In the genomic region with DNA sequence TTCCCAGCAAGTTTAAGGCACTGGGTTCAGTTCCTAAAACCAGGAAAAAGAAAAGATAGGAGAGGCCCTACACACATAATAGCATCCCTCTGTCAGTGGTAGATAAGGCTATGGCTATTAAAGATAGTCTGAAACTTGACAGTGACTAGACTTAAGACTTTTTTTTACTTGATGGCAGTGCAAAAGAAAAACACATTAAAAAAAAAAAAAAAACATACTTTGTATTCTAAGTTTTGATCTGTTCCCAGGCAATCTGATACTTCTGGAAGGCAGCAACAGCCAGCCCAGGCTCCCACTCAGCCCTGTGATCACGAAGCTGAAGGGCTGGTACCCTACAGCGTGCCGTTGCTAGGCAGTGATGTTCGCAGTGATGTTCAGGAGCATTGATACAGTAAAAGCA, we compare ENCODE assay signal across 18 mouse cellular contexts. TPM values are rescaled to one million over a fixed set of nuclear protein-coding genes. Genes with fewer than 3 reads are reported as not detected.
A peak's percentile ranks its signal among the peaks of the same experiment; 100 is the strongest.
DNase-seq lines count a peak whose midpoint lies in the region; ATAC-seq lines count a peak whose summit lies in the region.
"Had no signal": no experiment of that assay in that cellular context is flagged by ENCODE, and none has a peak within 500 bp of the region (broad histone marks: within the 10 kb centered on the region; RNA-seq: fewer than 3 reads in every experiment).

No protein-coding gene starts in this region.

- no peaks in the 10 kb centered on the region for H3K9me3 ChIP-seq in forebrain, embryonic 14.5 days (replicated peaks; ENCODE audit: control insufficient read depth, low read length)
- H3K9me3 ChIP-seq in forebrain, embryonic 10.5 days, result no peaks in the 10 kb centered on the region
- H3K9me3 ChIP-seq in liver, embryonic 12.5 days (replicated peaks), result no peaks in the 10 kb centered on the region
- H3K9me3 ChIP-seq in liver, embryonic 11.5 days (ENCODE audit: control insufficient read depth, low read length), result no peaks in the 10 kb centered on the region
- H3K9me3 ChIP-seq in heart, embryonic 10.5 days, result no peaks in the 10 kb centered on the region

- peaks cover 4% of the 10 kb centered on the region; the same call in 1 of the 2 replicates for H3K4me1 ChIP-seq in forebrain, embryonic 14.5 days (ENCODE audit: control insufficient read depth, insufficient read depth, low read length)
- peaks cover 8% of the 10 kb centered on the region; the same call in 1 of the 2 replicates for H3K4me1 ChIP-seq in forebrain, embryonic 10.5 days
- H3K4me1 ChIP-seq in liver, embryonic 12.5 days, result peaks cover 28% of the 10 kb centered on the region
- H3K4me1 ChIP-seq in liver, embryonic 11.5 days (replicated peaks; ENCODE audit: control insufficient read depth, insufficient read depth, low read length), result peaks cover 8% of the 10 kb centered on the region
- H3K4me1 ChIP-seq in heart, embryonic 10.5 days, result 0 out of 2 replicates have a peak, but pooled peaks cover 6% of the 10 kb centered on the region

- H3K27me3 ChIP-seq in forebrain, embryonic 14.5 days (replicated peaks; ENCODE audit: control insufficient read depth, insufficient read depth, low read length), result no peaks in the 10 kb centered on the region
- no peaks in the 10 kb centered on the region for H3K27me3 ChIP-seq in forebrain, embryonic 10.5 days (ENCODE audit: poor library complexity, severe bottlenecking)
- H3K27me3 ChIP-seq in liver, embryonic 12.5 days (replicated peaks), result no peaks in the 10 kb centered on the region
- H3K27me3 ChIP-seq in liver, embryonic 11.5 days (replicated peaks; ENCODE audit: control insufficient read depth, insufficient read depth, low read length), result no peaks in the 10 kb centered on the region
- no peaks in the 10 kb centered on the region for H3K27me3 ChIP-seq in heart, embryonic 10.5 days (ENCODE audit: insufficient read depth, poor library complexity, severe bottlenecking)

- no peak overlapping the region for H3K4me2 ChIP-seq in forebrain, embryonic 14.5 days (ENCODE audit: low read length)
- H3K4me2 ChIP-seq in liver, embryonic 12.5 days, result peak overlapping the region; percentile 33
- H3K4me2 ChIP-seq in liver, embryonic 11.5 days, result no peak overlapping the region

- no peak overlapping the region for H3K4me3 ChIP-seq in forebrain, embryonic 14.5 days (ENCODE audit: low read depth, low read length)
- H3K4me3 ChIP-seq in forebrain, embryonic 10.5 days, result no peak overlapping the region
- H3K4me3 ChIP-seq in liver, embryonic 12.5 days, result no peak overlapping the region
- no peak overlapping the region for H3K4me3 ChIP-seq in liver, embryonic 11.5 days (ENCODE audit: low read depth, low read length)
- no peak overlapping the region for H3K4me3 ChIP-seq in heart, embryonic 10.5 days
- H3K4me3 ChIP-seq: left cerebral cortex, adult 2 months had no signal

- no peak overlapping the region for H3K9ac ChIP-seq in forebrain, embryonic 14.5 days (ENCODE audit: low read length)
- H3K9ac ChIP-seq in liver, embryonic 12.5 days, result no peak overlapping the region
- H3K9ac ChIP-seq in liver, embryonic 11.5 days (ENCODE audit: low read depth, low read length), result no peak overlapping the region

- 84% methylated on average over 4 of the region's 4 CpGs for WGBS in forebrain, embryonic 14.5 days
- WGBS in forebrain, embryonic 10.5 days, result 93% methylated on average over 4 of the region's 4 CpGs
- 75% methylated on average over 4 of the region's 4 CpGs for WGBS in liver, embryonic 12.5 days (ENCODE audit: insufficient replicate concordance)
- 85% methylated on average over 4 of the region's 4 CpGs for WGBS in liver, embryonic 11.5 days
- WGBS in heart, embryonic 10.5 days, result 79% methylated on average over 4 of the region's 4 CpGs

- DNase-seq in forebrain, embryonic 14.5 days (ENCODE audit: low spot score), result no peak
- no peak for DNase-seq in forebrain, embryonic 10.5 days (ENCODE audit: extremely low spot score, low spot score)
- DNase-seq in liver, embryonic 11.5 days (ENCODE audit: low spot score), result no peak
- DNase-seq in right cerebral cortex, postnatal 10 days (ENCODE audit: low spot score in 2 of 2), result peak; percentile 50 to 70
- no peak for DNase-seq in right cerebral cortex, postnatal 4 days
- DNase-seq in heart, embryonic 10.5 days (ENCODE audit: low spot score), result no peak
- DNase-seq: adrenal gland, postnatal 25 days; heart, adult 11 months; heart, postnatal 4 days; kidney, adult 2 months; kidney, postnatal 10 days; right cerebral cortex, postnatal 25 days had no signal

- peaks cover 1% of the 10 kb centered on the region; the same call in 1 of the 2 replicates for H3K36me3 ChIP-seq in forebrain, embryonic 14.5 days (ENCODE audit: control insufficient read depth, insufficient read depth, low read length)
- H3K36me3 ChIP-seq in forebrain, embryonic 10.5 days (replicated peaks), result peaks cover 22% of the 10 kb centered on the region
- no peaks in the 10 kb centered on the region for H3K36me3 ChIP-seq in liver, embryonic 12.5 days
- no peaks in the 10 kb centered on the region for H3K36me3 ChIP-seq in liver, embryonic 11.5 days (ENCODE audit: control insufficient read depth, insufficient read depth, low read length)
- peaks cover 5% of the 10 kb centered on the region; the same call in 1 of the 2 replicates for H3K36me3 ChIP-seq in heart, embryonic 10.5 days

- peak overlapping the region; percentile 68 for H3K27ac ChIP-seq in forebrain, embryonic 14.5 days (ENCODE audit: low read depth, low read length)
- H3K27ac ChIP-seq in forebrain, embryonic 10.5 days, result no peak overlapping the region
- no peak overlapping the region for H3K27ac ChIP-seq in liver, embryonic 12.5 days
- H3K27ac ChIP-seq in liver, embryonic 11.5 days (ENCODE audit: low read depth, low read length), result no peak overlapping the region
- H3K27ac ChIP-seq in heart, embryonic 10.5 days, result no peak overlapping the region

- ATAC-seq in forebrain, embryonic 14.5 days, result no peak
- ATAC-seq in liver, embryonic 12.5 days, result peak; percentile 59
- no peak for ATAC-seq in liver, embryonic 11.5 days (replicated peaks; ENCODE audit: low FRiP score)
- peak; percentile 31; the same call in 1 of the 2 replicates for ATAC-seq in megakaryocyte-erythroid progenitor cell, adult 5-6 weeks (replicated peaks; ENCODE audit: low FRiP score, low TSS enrichment, poor library complexity, severe bottlenecking)
- ATAC-seq: CD4-positive, CD25-positive, alpha-beta regulatory T cell, adult 4 months; inflammation-experienced regulatory T-cells, adult 6 months; lung, postnatal 0 days had no signal

RNA-seq across cellular contexts. Expression of gene Kdm2b, which starts 18.2 kb away (rescaled TPM):
- 73.8 and 94.1 TPM in 2 replicates for polyA plus RNA-seq in forebrain, embryonic 14.5 days (2014; fragmentation: Nextera tagmentation; extraction: Ambion mirVana)
- polyA plus RNA-seq in forebrain, embryonic 10.5 days (2016; fragmentation: Nextera tagmentation; extraction: Ambion mirVana), result 83.3 and 83.4 TPM in 2 replicates
- polyA plus RNA-seq in liver, embryonic 12.5 days (2016; fragmentation: Nextera tagmentation; extraction: Ambion mirVana), result 28.9 and 30.6 TPM in 2 replicates
- polyA plus RNA-seq in liver, embryonic 11.5 days (2014; fragmentation: Nextera tagmentation; extraction: Ambion mirVana), result 46.8 and 48.8 TPM in 2 replicates
- 58.8 and 70.5 TPM in 2 replicates for total RNA-seq in megakaryocyte-erythroid progenitor cell, adult 5-6 weeks (2014; fragmentation: Nextera tagmentation)
- 62.3 and 64.0 TPM in 2 replicates for total RNA-seq in megakaryocyte-erythroid progenitor cell, adult 5-6 weeks (2017)
- 35.5 and 47.1 TPM in 2 replicates for polyA plus RNA-seq in heart, embryonic 10.5 days (2016; fragmentation: Nextera tagmentation; extraction: Ambion mirVana)

RNA-seq across cellular contexts. Expression of gene Orai1, which starts 43.4 kb away (rescaled TPM):
- polyA plus RNA-seq in forebrain, embryonic 14.5 days (2014; fragmentation: Nextera tagmentation; extraction: Ambion mirVana), result 13.3 and 13.8 TPM in 2 replicates
- 6.9 and 7.9 TPM in 2 replicates for polyA plus RNA-seq in forebrain, embryonic 10.5 days (2016; fragmentation: Nextera tagmentation; extraction: Ambion mirVana)
- polyA plus RNA-seq in liver, embryonic 12.5 days (2016; fragmentation: Nextera tagmentation; extraction: Ambion mirVana), result 11.6 and 11.9 TPM in 2 replicates
- 8.6 and 9.6 TPM in 2 replicates for polyA plus RNA-seq in liver, embryonic 11.5 days (2014; fragmentation: Nextera tagmentation; extraction: Ambion mirVana)
- total RNA-seq in megakaryocyte-erythroid progenitor cell, adult 5-6 weeks (2014; fragmentation: Nextera tagmentation), result 6.0 and 7.7 TPM in 2 replicates
- total RNA-seq in megakaryocyte-erythroid progenitor cell, adult 5-6 weeks (2017), result 3.9 and 4.9 TPM in 2 replicates
- 13.4 and 14.4 TPM in 2 replicates for polyA plus RNA-seq in heart, embryonic 10.5 days (2016; fragmentation: Nextera tagmentation; extraction: Ambion mirVana)

Comparison
In these comparisons a context has a peak if more than half of its experiments do, and no peak if none do; other contexts are left out.
1. ATAC-seq: peak in liver, embryonic 12.5 days (single experiment) and megakaryocyte-erythroid progenitor cell, adult 5-6 weeks (single experiment); none in forebrain, embryonic 14.5 days (single experiment) and liver, embryonic 11.5 days (single experiment).
2. DNase-seq: peak in right cerebral cortex, postnatal 10 days (2 of 2); none in forebrain, embryonic 14.5 days (single experiment), forebrain, embryonic 10.5 days (single experiment), liver, embryonic 11.5 days (single experiment), right cerebral cortex, postnatal 4 days (single experiment) and heart, embryonic 10.5 days (single experiment).